Mouse (Mus musculus) erythroblast, embryonic 14.5 days (primary cell): ENCODE results near the gene Ireb2. TPM values are rescaled to one million over a fixed set of nuclear protein-coding genes. Genes with fewer than 3 reads are reported as not detected.
"Not testable (repeated sequence)": the region's sequence is repeated elsewhere in the genome, so short reads cannot be mapped to it uniquely, and the experiment has no call there.

Experiments
- H3K27me3 ChIP-seq: 2 replicates; pipeline ENCODE4 v1.6.1; 2012; ENCODE audit warnings: inconsistent platforms; ENCODE audit not compliant: control insufficient read depth
- H3K36me3 ChIP-seq: 2 replicates; pipeline ENCODE4 v1.6.1; 2012; ENCODE audit warnings: mild to moderate bottlenecking, inconsistent platforms; ENCODE audit not compliant: control insufficient read depth
- H3K4me1 ChIP-seq: 2 replicates; pipeline ENCODE4 v1.6.1; 2012; ENCODE audit warnings: inconsistent platforms; ENCODE audit not compliant: control insufficient read depth
- H3K4me3 ChIP-seq: replicated peaks from 2 replicates; pipeline ENCODE3; 2012; ENCODE audit warnings: moderate library complexity, mild to moderate bottlenecking, inconsistent platforms
- H3K9me3 ChIP-seq: 2 replicates; pipeline ENCODE4 v1.6.1; 2012; ENCODE audit warnings: low read length, inconsistent platforms, mixed read lengths; ENCODE audit not compliant: control insufficient read depth
- GATA1 ChIP-seq: IDR thresholded peaks from 2 replicates; pipeline ENCODE4 v1.6.1; 2012; ENCODE audit warnings: low read length, inconsistent platforms, mixed read lengths
- TAL1 ChIP-seq: IDR thresholded peaks from 3 replicates; pipeline ENCODE4 v1.6.1; 2012; ENCODE audit warnings: low read length, inconsistent platforms, mixed read lengths
- polyA plus RNA-seq: library from polyadenylated mRNA; stranded (reverse); fragments of >175 nt; gene quantifications from 2 replicates; pipeline ENCODE4 v1.2.3, GENCODE M21; 2012

Gene Ireb2
- 0.06 and 0.08 TPM in 2 replicates for polyA plus RNA-seq

DNA sequence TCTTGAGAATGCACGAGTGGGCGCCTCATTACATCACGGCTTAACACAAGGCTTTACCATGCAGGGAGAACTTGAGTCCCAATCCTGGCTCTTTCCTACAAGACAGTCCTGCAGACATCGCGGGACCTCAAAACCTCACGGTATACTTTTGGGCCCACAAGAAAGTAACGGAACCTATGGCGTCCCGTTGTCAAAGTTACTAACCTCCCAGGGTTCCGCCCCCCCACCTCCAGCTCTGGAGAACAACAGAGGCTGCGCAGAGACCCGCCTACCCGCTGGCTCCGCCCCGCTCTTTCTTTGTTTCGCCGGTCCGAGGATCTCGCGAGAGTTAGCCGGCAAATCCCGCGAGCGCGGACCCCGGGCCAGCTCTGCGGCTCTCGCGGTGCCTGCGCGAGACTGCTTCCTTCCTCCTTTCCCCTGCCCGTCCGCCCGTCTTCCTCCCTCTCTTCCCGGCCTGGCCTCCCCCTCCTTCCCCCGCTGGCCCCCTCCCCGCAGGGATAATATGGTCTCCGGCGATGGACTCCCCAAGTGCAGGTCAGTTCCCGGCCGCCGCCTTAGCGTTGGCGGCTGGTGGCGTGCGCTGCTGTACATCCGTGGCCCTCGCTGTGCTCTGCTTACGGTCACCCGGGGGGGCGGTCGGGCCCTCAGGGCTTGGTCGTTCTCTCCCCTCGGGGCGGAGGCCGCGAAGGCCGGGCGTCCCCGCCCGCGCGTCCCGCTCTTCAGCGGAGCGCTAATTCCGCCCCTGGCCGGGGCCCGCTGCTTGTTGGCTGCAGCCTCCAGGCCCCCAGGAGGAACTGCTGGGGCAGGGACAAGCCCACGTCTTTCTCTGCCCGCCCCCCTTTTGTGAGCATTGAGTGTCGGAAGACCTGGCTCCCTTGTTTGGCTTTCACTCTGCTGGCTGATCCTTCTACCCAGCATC lies at the start of gene Ireb2:
Gene Ireb2 (plus strand): TSS at position 427 of the 919 bp plus-strand sequence.
- Histone ChIP-seq H3K36me3 (peaks cover 36% of the 10 kb centered on the region), H3K9me3 (no peaks in the 10 kb centered on the region), H3K4me3 (peak within 1 kb of the TSS; percentile 95), H3K27me3 (no peaks in the 10 kb centered on the region), H3K4me1 (peaks cover 26% of the 10 kb centered on the region)
- TF ChIP-seq GATA1: no peak
- TF ChIP-seq TAL1: no peak

DNA sequence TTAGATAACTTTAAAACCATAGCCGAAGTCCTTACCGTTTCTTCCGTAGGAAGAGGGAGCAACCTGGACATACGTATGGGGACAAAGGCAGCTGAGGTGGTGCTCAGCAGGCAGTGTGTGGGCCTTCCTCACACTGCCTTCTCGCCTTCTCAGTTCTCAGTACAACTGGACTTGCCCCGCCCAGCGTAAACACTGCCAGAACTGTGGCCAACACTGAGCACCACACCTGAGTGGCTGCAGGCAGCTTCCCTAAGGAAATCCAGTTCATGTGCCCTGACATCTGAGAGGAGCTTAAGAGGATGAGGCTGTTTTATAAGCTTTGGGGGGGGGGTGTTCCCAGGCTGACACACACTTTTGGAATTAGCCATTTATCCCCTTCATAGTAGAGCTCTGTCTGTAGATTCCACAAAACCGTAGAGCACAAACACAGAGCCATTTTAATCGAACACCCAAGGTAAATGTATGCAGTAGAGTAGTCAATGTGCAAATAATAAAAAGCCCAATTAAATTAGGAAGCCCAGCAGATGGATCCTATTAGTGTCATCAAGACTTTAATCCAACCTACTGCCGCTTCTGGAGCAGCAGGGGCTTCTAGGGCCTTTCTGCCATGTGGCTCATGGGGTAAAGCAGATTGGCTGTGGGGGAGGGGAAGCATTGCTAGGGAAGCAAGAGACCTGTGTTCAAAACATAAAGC lies 46.9 kb upstream of the Ireb2 start:
- H3K4me1 ChIP-seq: no peaks in the 10 kb centered on the region
- no peaks in the 10 kb centered on the region for H3K36me3 ChIP-seq
- H3K27me3 ChIP-seq: no peaks in the 10 kb centered on the region; the same call in 1 of the 2 replicates
- H3K4me3 ChIP-seq: no peak overlapping the region
- no peak for TF ChIP-seq GATA1
- TF ChIP-seq TAL1: no peak
- no peaks in the 10 kb centered on the region for H3K9me3 ChIP-seq

DNA sequence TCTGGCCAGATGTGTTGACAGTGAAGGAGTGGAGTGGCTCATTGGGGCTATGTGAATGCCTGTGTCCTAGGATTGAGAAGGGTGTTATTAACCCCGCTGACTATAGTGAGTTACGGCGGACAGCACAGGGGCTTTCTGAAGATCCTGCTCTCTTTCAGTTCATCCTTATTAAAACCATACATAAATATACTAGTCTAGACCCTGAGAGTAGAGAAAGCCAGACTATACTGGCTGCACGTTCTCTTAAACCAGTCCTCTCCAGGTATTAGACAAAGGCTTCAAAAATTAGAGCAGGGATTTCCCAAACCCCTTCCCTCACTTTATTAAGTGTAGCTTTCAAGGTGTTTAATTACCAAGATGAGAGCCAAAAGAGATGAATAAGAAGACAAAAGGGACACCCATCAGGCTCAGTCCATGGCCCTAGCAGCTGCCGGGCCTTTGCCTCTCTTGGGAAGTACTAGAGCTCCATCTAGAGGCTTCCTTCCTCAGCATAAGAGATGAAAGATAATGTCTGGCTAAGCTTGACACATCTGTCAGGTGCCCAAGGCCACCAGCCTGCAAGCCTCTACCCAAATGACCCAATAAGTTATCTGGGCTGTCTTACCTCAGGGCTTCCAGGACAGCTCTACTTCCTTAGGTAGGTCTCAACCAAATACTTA lies 42.0 kb upstream of the Ireb2 start:
- H3K4me3 ChIP-seq: no peak overlapping the region
- H3K27me3 ChIP-seq: no peaks in the 10 kb centered on the region; the same call in 1 of the 2 replicates
- H3K9me3 ChIP-seq: no peaks in the 10 kb centered on the region
- TF ChIP-seq TAL1 (no peak), GATA1 (no peak)
- no peaks in the 10 kb centered on the region for H3K4me1 ChIP-seq
- H3K36me3 ChIP-seq: no peaks in the 10 kb centered on the region

DNA sequence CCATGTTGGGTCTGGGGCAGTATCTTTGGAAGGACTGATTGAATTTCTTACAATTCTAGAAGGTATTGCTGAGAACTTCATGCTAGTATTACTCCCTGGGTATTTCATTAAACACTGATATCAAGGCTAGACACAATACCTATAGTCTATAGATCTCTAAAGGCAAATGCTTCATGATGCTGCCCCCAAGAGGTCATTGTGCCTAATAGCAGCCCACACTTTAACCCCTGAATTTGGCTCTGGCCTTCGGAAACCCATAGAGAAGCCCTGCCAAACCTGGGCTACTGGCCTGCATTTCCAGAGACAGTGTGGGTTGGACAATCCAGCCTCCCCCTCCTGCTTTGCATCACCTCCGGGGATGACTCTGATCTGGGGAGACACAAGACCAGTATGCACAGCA lies 33.8 kb upstream of the Ireb2 start:
- H3K27me3 ChIP-seq: no peaks in the 10 kb centered on the region
- H3K4me1 ChIP-seq: no peaks in the 10 kb centered on the region
- H3K36me3 ChIP-seq: no peaks in the 10 kb centered on the region
- TF ChIP-seq TAL1: no peak
- no peak for TF ChIP-seq GATA1
- no peak overlapping the region for H3K4me3 ChIP-seq
- no peaks in the 10 kb centered on the region for H3K9me3 ChIP-seq

DNA sequence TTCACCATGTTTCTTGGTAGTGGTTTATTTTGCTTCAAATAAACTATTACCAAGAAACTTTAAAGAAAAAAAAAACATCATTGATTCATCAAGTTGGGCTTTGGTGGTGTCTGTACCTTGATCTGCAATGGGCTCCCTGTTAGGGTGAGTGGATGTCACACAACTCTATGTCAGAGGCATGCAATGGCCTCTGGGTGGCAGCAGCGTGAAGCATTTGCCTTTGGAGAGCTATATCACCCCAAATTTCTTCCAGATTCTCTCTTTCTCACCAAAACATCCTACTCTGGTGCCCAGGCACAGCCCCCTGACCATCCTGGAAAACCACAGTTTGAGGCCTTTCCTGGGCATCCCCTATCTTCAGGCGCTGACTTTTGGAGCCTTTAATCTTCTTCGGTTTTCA lies 33.0 kb upstream of the Ireb2 start:
- TF ChIP-seq TAL1: no peak
- no peak for TF ChIP-seq GATA1
- H3K27me3 ChIP-seq: no peaks in the 10 kb centered on the region
- no peaks in the 10 kb centered on the region for H3K9me3 ChIP-seq

DNA sequence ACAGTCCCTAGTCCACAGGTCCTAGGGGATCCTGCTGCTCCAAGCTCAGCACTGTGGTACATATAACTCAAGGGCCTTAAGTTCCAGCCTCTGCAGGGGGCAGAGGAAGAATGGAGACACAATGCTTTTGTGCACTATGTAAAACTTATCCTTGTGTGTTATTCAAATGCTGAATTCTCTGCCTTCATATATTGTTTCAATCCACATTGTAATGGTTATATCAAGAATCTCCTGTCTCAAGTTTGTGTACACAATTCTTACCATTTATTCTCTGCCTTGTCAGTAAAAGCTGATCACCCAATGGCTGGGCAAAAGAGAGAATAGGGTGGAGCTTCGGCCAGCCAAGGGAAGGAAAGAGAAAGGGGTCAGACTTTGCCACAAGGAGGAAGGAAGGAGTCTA lies 29.8 kb upstream of the Ireb2 start:
- Histone ChIP-seq H3K36me3 (no peaks in the 10 kb centered on the region), H3K4me1 (peaks cover 3% of the 10 kb centered on the region; the same call in 1 of the 2 replicates), H3K9me3 (no peaks in the 10 kb centered on the region), H3K4me3 (no peak overlapping the region), H3K27me3 (no peaks in the 10 kb centered on the region)
- TF ChIP-seq TAL1 (no peak), GATA1 (no peak)

More for the DNA sequence above, 33.0 kb upstream of the Ireb2 start:
- no peaks in the 10 kb centered on the region for H3K36me3 ChIP-seq
- H3K4me1 ChIP-seq: no peaks in the 10 kb centered on the region
- no peak overlapping the region for H3K4me3 ChIP-seq

DNA sequence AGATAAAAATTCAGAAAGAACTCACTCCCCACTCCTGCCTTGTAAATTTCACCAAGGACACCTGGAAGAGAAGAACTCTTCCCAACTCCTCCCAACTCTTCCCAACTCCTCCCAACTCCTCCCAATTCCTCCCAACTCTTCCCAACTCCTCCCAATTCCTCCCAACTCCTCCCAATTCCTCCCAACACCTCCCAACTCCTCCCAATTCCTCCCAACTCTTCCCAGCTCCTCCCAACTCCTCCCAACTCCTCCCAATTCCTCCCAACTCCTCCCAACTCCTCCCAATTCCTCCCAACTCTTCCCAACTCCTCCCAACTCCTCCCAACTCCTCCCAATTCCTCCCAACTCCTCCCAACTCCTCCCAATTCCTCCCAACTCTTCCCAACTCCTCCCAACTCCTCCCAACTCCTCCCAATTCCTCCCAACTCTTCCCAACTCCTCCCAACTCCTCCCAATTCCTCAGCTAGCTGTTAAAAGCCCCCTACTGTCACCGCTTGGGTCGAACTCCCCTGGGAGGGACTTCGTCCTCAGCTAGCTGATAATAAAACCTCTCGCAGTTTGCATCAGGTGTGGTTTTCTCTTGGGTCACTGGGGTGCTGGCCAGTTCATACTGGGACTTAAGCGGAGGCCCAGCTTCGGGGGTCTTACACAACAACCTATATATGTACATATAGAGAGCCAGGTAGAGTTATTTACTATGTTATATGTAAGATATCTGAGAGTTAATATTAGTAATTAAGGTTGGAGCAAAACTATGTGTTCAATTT lies 27.5 kb upstream of the Ireb2 start:
- not testable (repeated sequence) for H3K27me3 ChIP-seq, H3K4me1 ChIP-seq, H3K9me3 ChIP-seq, H3K36me3 ChIP-seq, H3K4me3 ChIP-seq

DNA sequence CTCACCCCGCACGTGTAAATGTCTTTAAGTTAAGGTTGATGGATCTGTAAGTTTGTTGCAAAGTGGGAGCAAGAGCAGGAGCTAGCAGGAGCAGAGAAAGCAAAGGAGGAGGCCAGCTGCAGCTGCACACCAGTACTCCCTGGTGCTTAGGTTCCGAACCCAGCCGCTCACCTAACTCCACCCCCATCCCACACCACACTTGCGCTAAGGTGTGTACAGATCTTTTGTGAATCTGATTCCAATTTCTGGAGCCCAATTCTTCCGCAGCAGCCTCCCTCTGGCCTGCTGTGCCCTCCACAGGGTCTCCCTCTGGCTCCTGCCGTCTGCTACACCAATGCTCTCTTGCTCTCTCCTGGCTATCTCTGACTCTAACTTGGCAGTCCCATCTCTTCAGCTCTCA lies 25.8 kb upstream of the Ireb2 start:
- no peaks in the 10 kb centered on the region for H3K9me3 ChIP-seq
- TF ChIP-seq TAL1 (no peak), GATA1 (no peak)
- no peak overlapping the region for H3K4me3 ChIP-seq
- H3K36me3 ChIP-seq: no peaks in the 10 kb centered on the region
- H3K4me1 ChIP-seq: peaks cover 3% of the 10 kb centered on the region; the same call in 1 of the 2 replicates
- H3K27me3 ChIP-seq: no peaks in the 10 kb centered on the region
